Mouse (Mus musculus) embryonic fibroblast, embryonic 13.5 days (primary cell): ENCODE data around the gene Bcat1.

ENCODE experiments used
- CTCF ChIP-seq: IDR thresholded peaks from 2 replicates; pipeline ENCODE4 v1.5.1; 2011; ENCODE audit warnings: mild to moderate bottlenecking, control low read depth, low read length, moderate library complexity, borderline replicate concordance; ENCODE audit not compliant: insufficient read depth
- POLR2A ChIP-seq: IDR thresholded peaks from 2 replicates; pipeline ENCODE4 v1.6.1; 2011; ENCODE audit warnings: low read depth, mild to moderate bottlenecking, control low read depth, low read length, moderate library complexity

DNA sequence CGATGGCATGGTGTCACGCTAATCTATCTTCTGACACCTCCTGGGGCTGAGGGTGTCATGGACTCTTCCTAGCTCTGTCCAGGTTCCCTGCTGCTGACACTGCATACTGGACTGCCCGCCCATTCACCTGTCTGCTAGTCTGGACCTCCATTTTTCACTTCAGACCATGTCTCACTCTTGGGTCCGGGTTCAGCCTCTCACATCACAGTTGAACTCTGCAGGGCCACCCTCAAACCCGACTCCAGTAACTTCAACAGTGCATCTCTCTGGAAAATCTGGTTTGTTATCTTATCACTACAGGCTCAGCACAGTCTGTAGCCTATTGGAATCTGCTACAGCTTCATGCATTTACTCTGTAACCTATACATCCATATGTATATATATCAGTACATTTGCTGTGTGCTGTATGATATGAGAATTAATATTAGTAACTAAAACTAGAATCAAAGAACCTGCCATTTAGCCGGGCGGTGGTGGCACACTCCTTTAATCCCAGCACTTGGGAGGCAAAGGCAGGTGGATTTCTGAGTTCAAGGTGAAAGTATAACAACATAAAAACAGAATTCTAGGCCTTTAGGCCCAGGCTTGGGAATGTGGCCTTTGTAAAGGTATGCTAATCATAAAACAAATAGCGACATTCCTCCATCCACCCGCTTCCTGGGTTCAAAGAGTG is 3.2 kb upstream of the Bcat1 start:
- TF ChIP-seq POLR2A: no peak
- no peak for TF ChIP-seq CTCF
